Mouse (Mus musculus) heart, embryonic 16.5 days (tissue): ENCODE results near the gene Smad3. TPM values are rescaled to one million over a fixed set of nuclear protein-coding genes. Genes with fewer than 3 reads are reported as not detected.
A peak's percentile ranks its signal among the peaks of the same experiment; 100 is the strongest.

ENCODE experiments used
- ATAC-seq: fragments of 200-750 bp; cut with Nextera tagmentation; replicated peaks from 2 replicates; pipeline ENCODE4 v1.8.0; 2017; ENCODE audit warnings: moderate number of reproducible peaks; ENCODE audit not compliant: insufficient read depth, low FRiP score; ENCODE audit errors: extremely low read depth
- H3K27ac ChIP-seq: fragments of 300-500 bp; sonication (generic); 2 replicates; pipeline ENCODE4 v1.5.1; 2014; ENCODE audit warnings: mild to moderate bottlenecking, low read length, control low read depth, moderate library complexity
- H3K27me3 ChIP-seq: fragments of 300-500 bp; sonication (generic); 2 replicates; pipeline ENCODE4 v1.6.1; 2014; ENCODE audit warnings: low read length, mixed read lengths; ENCODE audit not compliant: control insufficient read depth, insufficient read depth
- H3K36me3 ChIP-seq: fragments of 300-500 bp; sonication (generic); 2 replicates; pipeline ENCODE4 v1.6.1; 2014; ENCODE audit not compliant: control insufficient read depth, insufficient read depth
- H3K4me1 ChIP-seq: fragments of 300-500 bp; sonication (generic); 2 replicates; pipeline ENCODE4 v1.6.1; 2014; ENCODE audit warnings: low read length, mixed read lengths; ENCODE audit not compliant: control insufficient read depth, insufficient read depth
- H3K4me2 ChIP-seq: fragments of 300-500 bp; sonication (generic); 2 replicates; pipeline ENCODE4 v1.6.1; 2014; ENCODE audit warnings: low read depth, mild to moderate bottlenecking, control low read depth, low read length
- H3K4me3 ChIP-seq: fragments of 300-500 bp; sonication (generic); 2 replicates; pipeline ENCODE4 v1.5.1; 2014; ENCODE audit warnings: mild to moderate bottlenecking, control low read depth, low read length
- H3K9ac ChIP-seq: fragments of 300-500 bp; sonication (generic); 2 replicates; pipeline ENCODE4 v1.6.1; 2014; ENCODE audit warnings: low read length, control low read depth
- H3K9me3 ChIP-seq: fragments of 300-500 bp; sonication (generic); replicated peaks from 2 replicates; pipeline ENCODE4 v1.6.1; 2016; ENCODE audit warnings: low read length; ENCODE audit not compliant: control insufficient read depth
- WGBS: fragments of 180-500 bp; shearing (Covaris S2); extraction: QIAGEN DNeasy Blood & Tissue Kit; methylation state at CpG from one replicate; pipeline ENCODE4 v1.1.7; 2014; 5-methylcytosine and 5-hydroxymethylcytosine counted together
- polyA plus RNA-seq: library from polyadenylated mRNA; unstranded; fragments of >200 nt; fragmentation: Nextera tagmentation; extraction: Ambion mirVana; gene quantifications from 2 replicates; pipeline ENCODE4 v1.2.1, GENCODE M21; 2015

Gene Smad3
- polyA plus RNA-seq, 1 experiment from 2014 or later, result 12.5 TPM

- H3K27ac ChIP-seq, result no peak overlapping the region
- no peaks in the 10 kb centered on the region for H3K27me3 ChIP-seq
- no peak overlapping the region for H3K9ac ChIP-seq
- ATAC-seq, result no peak
- H3K36me3 ChIP-seq, result 0 out of 2 replicates have a peak, but pooled peaks cover 5% of the 10 kb centered on the region
- H3K4me3 ChIP-seq, result no peak overlapping the region
- H3K4me1 ChIP-seq, result peaks cover 55% of the 10 kb centered on the region
- H3K9me3 ChIP-seq, result peaks cover 7% of the 10 kb centered on the region; the same call in 1 of the 2 replicates
- 61% methylated on average over 6 of the region's 6 CpGs for WGBS
- no peak overlapping the region for H3K4me2 ChIP-seq
Observed at GRCm38 (mm10) chr9:63712838-63713237, 45.0 kb downstream of the Smad3 start.

GRCm38 (mm10) chr9:63711580-63712230 is 46.1 kb downstream of the Smad3 start:
- 50% methylated on average over 13 of the region's 13 CpGs for WGBS
- H3K9me3 ChIP-seq, result peaks cover 7% of the 10 kb centered on the region; the same call in 1 of the 2 replicates
- peak overlapping the region; percentile 41 for H3K27ac ChIP-seq
- no peak overlapping the region for H3K4me3 ChIP-seq
- no peak overlapping the region for H3K4me2 ChIP-seq
- 0 out of 2 replicates have a peak, but pooled peaks cover 5% of the 10 kb centered on the region for H3K36me3 ChIP-seq
- no peak for ATAC-seq
- no peak overlapping the region for H3K9ac ChIP-seq
- peaks cover 55% of the 10 kb centered on the region for H3K4me1 ChIP-seq
- no peaks in the 10 kb centered on the region for H3K27me3 ChIP-seq

- Histone ChIP-seq H3K36me3 (0 out of 2 replicates have a peak, but pooled peaks cover 5% of the 10 kb centered on the region), H3K27ac (no peak overlapping the region), H3K4me3 (no peak overlapping the region), H3K27me3 (no peaks in the 10 kb centered on the region), H3K4me1 (peaks cover 55% of the 10 kb centered on the region), H3K9ac (no peak overlapping the region), H3K4me2 (no peak overlapping the region), H3K9me3 (peaks cover 7% of the 10 kb centered on the region; the same call in 1 of the 2 replicates)
- WGBS, result 88% methylated on average over 5 of the region's 5 CpGs
- no peak for ATAC-seq
Observed at GRCm38 (mm10) chr9:63709857-63710256, 47.9 kb downstream of the Smad3 start.

GRCm38 (mm10) chr9:63709266-63709665 is 48.5 kb downstream of the Smad3 start:
- Histone ChIP-seq H3K27ac (no peak overlapping the region), H3K27me3 (no peaks in the 10 kb centered on the region), H3K9ac (no peak overlapping the region), H3K36me3 (0 out of 2 replicates have a peak, but pooled peaks cover 5% of the 10 kb centered on the region), H3K4me2 (no peak overlapping the region), H3K9me3 (peaks cover 7% of the 10 kb centered on the region; the same call in 1 of the 2 replicates), H3K4me1 (peaks cover 60% of the 10 kb centered on the region), H3K4me3 (no peak overlapping the region)
- ATAC-seq, result no peak

- no peak overlapping the region for H3K4me2 ChIP-seq
- ATAC-seq, result no peak
- H3K36me3 ChIP-seq, result 0 out of 2 replicates have a peak, but pooled peaks cover 5% of the 10 kb centered on the region
- H3K4me1 ChIP-seq, result peaks cover 58% of the 10 kb centered on the region
- H3K9me3 ChIP-seq, result peaks cover 7% of the 10 kb centered on the region; the same call in 1 of the 2 replicates
- H3K9ac ChIP-seq, result no peak overlapping the region
- WGBS, result 76% methylated on average over 9 of the region's 9 CpGs
- H3K4me3 ChIP-seq, result no peak overlapping the region
- H3K27ac ChIP-seq, result no peak overlapping the region
- H3K27me3 ChIP-seq, result no peaks in the 10 kb centered on the region
Observed at GRCm38 (mm10) chr9:63707816-63708588, 49.8 kb downstream of the Smad3 start.

- peak; percentile 67 for ATAC-seq
- H3K4me2 ChIP-seq, result peak overlapping the region; percentile 7; the same call in 1 of the 2 replicates
- H3K27me3 ChIP-seq, result no peaks in the 10 kb centered on the region
- 6% methylated on average over 9 of the region's 9 CpGs for WGBS
- H3K9me3 ChIP-seq, result peaks cover 7% of the 10 kb centered on the region; the same call in 1 of the 2 replicates
- no peak overlapping the region for H3K4me3 ChIP-seq
- H3K27ac ChIP-seq, result peak overlapping the region; percentile 85
- 0 out of 2 replicates have a peak, but pooled peaks cover 5% of the 10 kb centered on the region for H3K36me3 ChIP-seq
- peaks cover 55% of the 10 kb centered on the region for H3K4me1 ChIP-seq
- H3K9ac ChIP-seq, result peak overlapping the region; percentile 53
Observed at GRCm38 (mm10) chr9:63706152-63706733, 51.6 kb downstream of the Smad3 start.

- ATAC-seq, result no peak
- H3K27ac ChIP-seq, result no peak overlapping the region
- peaks cover 52% of the 10 kb centered on the region for H3K4me1 ChIP-seq
Observed at GRCm38 (mm10) chr9:63704979-63705751, 52.6 kb downstream of the Smad3 start.

GRCm38 (mm10) chr9:63704131-63704530 is 53.7 kb downstream of the Smad3 start:
- no peak for ATAC-seq
- Histone ChIP-seq H3K27ac (no peak overlapping the region; the same call in 1 of the 2 replicates), H3K4me3 (no peak overlapping the region), H3K4me2 (no peak overlapping the region), H3K36me3 (no peaks in the 10 kb centered on the region), H3K9ac (no peak overlapping the region), H3K4me1 (peaks cover 57% of the 10 kb centered on the region), H3K27me3 (no peaks in the 10 kb centered on the region), H3K9me3 (0 out of 2 replicates have a peak, but pooled peaks cover under 1% of the 10 kb centered on the region)
- WGBS, result 51% methylated on average over 5 of the region's 5 CpGs

More at GRCm38 (mm10) chr9:63704979-63705751, 52.6 kb downstream of the Smad3 start:
- Histone ChIP-seq H3K4me2 (no peak overlapping the region), H3K27me3 (no peaks in the 10 kb centered on the region), H3K9me3 (peaks cover 7% of the 10 kb centered on the region; the same call in 1 of the 2 replicates), H3K9ac (no peak overlapping the region), H3K36me3 (0 out of 2 replicates have a peak, but pooled peaks cover 5% of the 10 kb centered on the region), H3K4me3 (no peak overlapping the region)
- WGBS, result 44% methylated on average over 6 of the region's 6 CpGs
